Mouse (Mus musculus) embryonic facial prominence, embryonic 10.5 days (tissue): Measurements from ENCODE around the gene Fto. TPM values are rescaled to one million over a fixed set of nuclear protein-coding genes. Genes with fewer than 3 reads are reported as not detected.

Experiments used
- DNase-seq: peaks from one replicate; pipeline ENCODE4 v3.0.0-alpha.2; 2017; ENCODE audit warnings: low spot score
- H3K27ac ChIP-seq: fragments of 300-500 bp; sonication (generic); replicated peaks from 2 replicates; pipeline ENCODE4 v1.5.1; 2016; ENCODE audit warnings: mild to moderate bottlenecking
- H3K27me3 ChIP-seq: fragments of 300-500 bp; sonication (generic); replicated peaks from 2 replicates; pipeline ENCODE4 v1.6.1; 2016; ENCODE audit warnings: low read depth, mild to moderate bottlenecking; ENCODE audit not compliant: poor library complexity, severe bottlenecking
- H3K36me3 ChIP-seq: fragments of 300-500 bp; sonication (generic); replicated peaks from 2 replicates; pipeline ENCODE4 v1.6.1; 2016; ENCODE audit warnings: mild to moderate bottlenecking, moderate library complexity
- H3K4me1 ChIP-seq: fragments of 300-500 bp; sonication (generic); 2 replicates; pipeline ENCODE4 v1.6.1; 2016
- H3K4me3 ChIP-seq: fragments of 300-500 bp; sonication (generic); 2 replicates; pipeline ENCODE4 v1.5.1; 2016; ENCODE audit warnings: mild to moderate bottlenecking, moderate library complexity
- H3K9me3 ChIP-seq: fragments of 300-500 bp; sonication (generic); 2 replicates; pipeline ENCODE4 v1.6.1; 2016; ENCODE audit warnings: mild to moderate bottlenecking
- WGBS: fragments of 180-500 bp; shearing (Covaris S2); methylation state at CpG from one replicate; pipeline ENCODE4 v1.1.7; 2016; 5-methylcytosine and 5-hydroxymethylcytosine counted together
- polyA plus RNA-seq: library from polyadenylated mRNA; unstranded; fragments of >200 nt; fragmentation: Nextera tagmentation; extraction: Ambion mirVana; gene quantifications from 2 replicates; pipeline ENCODE4 v1.2.1, GENCODE M21; 2016

Gene Fto
- polyA plus RNA-seq, 1 experiment from 2014 or later = 98.3 TPM

DNA sequence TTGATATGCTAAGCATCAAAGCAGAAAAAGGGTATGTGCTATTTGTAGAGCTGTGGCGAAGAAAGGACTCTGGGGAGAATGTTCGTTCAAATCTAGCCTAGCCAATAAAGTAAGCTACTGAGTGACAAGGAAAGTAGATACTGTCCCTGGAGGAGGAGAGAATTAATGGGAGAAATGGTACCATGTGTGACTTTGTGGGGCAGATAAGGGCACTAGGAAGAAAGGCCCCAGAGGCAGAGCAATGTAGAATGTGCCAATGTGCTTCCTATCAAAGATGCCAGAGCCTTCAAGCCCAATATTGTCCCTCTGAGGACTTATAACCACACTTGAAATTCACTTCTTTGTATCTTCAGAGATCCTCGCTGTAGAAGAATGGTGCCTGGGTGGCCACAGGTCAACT, 227.9 kb downstream of the Fto start:
- Histone ChIP-seq H3K27me3 (peaks cover 10% of the 10 kb centered on the region), H3K27ac (no peak overlapping the region), H3K4me3 (no peak overlapping the region), H3K4me1 (peaks cover 50% of the 10 kb centered on the region), H3K9me3 (no peaks in the 10 kb centered on the region), H3K36me3 (0 out of 2 replicates have a peak, but pooled peaks cover 6% of the 10 kb centered on the region)
- no peak for DNase-seq
- WGBS = 79% methylated on average over 3 of the region's 3 CpGs

- peaks cover 36% of the 10 kb centered on the region for H3K4me1 ChIP-seq
- 0 out of 2 replicates have a peak, but pooled peaks cover 4% of the 10 kb centered on the region for H3K27me3 ChIP-seq
- H3K36me3 ChIP-seq = 0 out of 2 replicates have a peak, but pooled peaks cover 6% of the 10 kb centered on the region
- no peak overlapping the region for H3K4me3 ChIP-seq
- DNase-seq = no peak
- 80% methylated on average over 3 of the region's 3 CpGs for WGBS
- no peak overlapping the region; the same call in 1 of the 2 replicates for H3K27ac ChIP-seq
- no peaks in the 10 kb centered on the region for H3K9me3 ChIP-seq
These were observed 232.2 kb downstream of the Fto start for GRCm38 (mm10) chr8:91545561-91545960.

GRCm38 (mm10) chr8:91546599-91546998, 233.3 kb downstream of the Fto start:
- H3K27me3 ChIP-seq = 0 out of 2 replicates have a peak, but pooled peaks cover 4% of the 10 kb centered on the region

DNA sequence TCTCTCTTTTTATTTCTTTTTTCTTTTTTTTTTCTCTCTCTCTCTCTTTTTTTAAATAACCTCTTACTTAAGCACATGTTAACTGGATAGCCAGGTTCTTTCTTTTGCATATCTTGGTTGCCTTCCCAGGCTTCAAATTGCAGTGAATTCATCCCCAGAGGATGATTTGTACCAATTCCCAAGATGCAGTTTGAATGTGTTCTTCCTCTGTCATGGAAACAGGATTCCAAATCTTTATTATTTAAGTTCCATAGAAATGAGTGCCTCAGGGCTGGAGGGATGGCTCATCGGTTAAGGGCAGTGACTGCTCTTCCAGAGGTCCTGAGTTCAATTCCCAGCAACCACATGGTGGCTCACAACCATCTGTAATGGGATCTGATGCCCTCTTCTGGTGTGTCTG, 236.8 kb downstream of the Fto start:
- no peak overlapping the region for H3K4me3 ChIP-seq
- no peaks in the 10 kb centered on the region for H3K36me3 ChIP-seq
- DNase-seq = no peak

More at GRCm38 (mm10) chr8:91546599-91546998, 233.3 kb downstream of the Fto start:
- H3K27ac ChIP-seq = 0 out of 2 replicates have a peak overlapping the region, but pooled peaks have one; percentile 7
- H3K36me3 ChIP-seq = 0 out of 2 replicates have a peak, but pooled peaks cover 6% of the 10 kb centered on the region
- no peak overlapping the region for H3K4me3 ChIP-seq
- peaks cover 42% of the 10 kb centered on the region for H3K4me1 ChIP-seq
- no peaks in the 10 kb centered on the region for H3K9me3 ChIP-seq
- 38% methylated on average over 8 of the region's 8 CpGs for WGBS
- DNase-seq = no peak

GRCm38 (mm10) chr8:91551166-91551765, 237.9 kb downstream of the Fto start:
- H3K4me1 ChIP-seq = peaks cover 32% of the 10 kb centered on the region
- no peak overlapping the region; the same call in 1 of the 2 replicates for H3K27ac ChIP-seq
- no peak overlapping the region for H3K4me3 ChIP-seq
- WGBS = 85% methylated on average over 9 of the region's 9 CpGs
- no peak for DNase-seq
- H3K27me3 ChIP-seq = no peaks in the 10 kb centered on the region
- no peaks in the 10 kb centered on the region for H3K36me3 ChIP-seq
- no peaks in the 10 kb centered on the region for H3K9me3 ChIP-seq

More for the DNA sequence above, 236.8 kb downstream of the Fto start:
- Histone ChIP-seq H3K9me3 (no peaks in the 10 kb centered on the region), H3K4me1 (peaks cover 44% of the 10 kb centered on the region), H3K27me3 (0 out of 2 replicates have a peak, but pooled peaks cover 2% of the 10 kb centered on the region), H3K27ac (no peak overlapping the region)
- 90% methylated on average over 1 of the region's 1 CpGs for WGBS

DNA sequence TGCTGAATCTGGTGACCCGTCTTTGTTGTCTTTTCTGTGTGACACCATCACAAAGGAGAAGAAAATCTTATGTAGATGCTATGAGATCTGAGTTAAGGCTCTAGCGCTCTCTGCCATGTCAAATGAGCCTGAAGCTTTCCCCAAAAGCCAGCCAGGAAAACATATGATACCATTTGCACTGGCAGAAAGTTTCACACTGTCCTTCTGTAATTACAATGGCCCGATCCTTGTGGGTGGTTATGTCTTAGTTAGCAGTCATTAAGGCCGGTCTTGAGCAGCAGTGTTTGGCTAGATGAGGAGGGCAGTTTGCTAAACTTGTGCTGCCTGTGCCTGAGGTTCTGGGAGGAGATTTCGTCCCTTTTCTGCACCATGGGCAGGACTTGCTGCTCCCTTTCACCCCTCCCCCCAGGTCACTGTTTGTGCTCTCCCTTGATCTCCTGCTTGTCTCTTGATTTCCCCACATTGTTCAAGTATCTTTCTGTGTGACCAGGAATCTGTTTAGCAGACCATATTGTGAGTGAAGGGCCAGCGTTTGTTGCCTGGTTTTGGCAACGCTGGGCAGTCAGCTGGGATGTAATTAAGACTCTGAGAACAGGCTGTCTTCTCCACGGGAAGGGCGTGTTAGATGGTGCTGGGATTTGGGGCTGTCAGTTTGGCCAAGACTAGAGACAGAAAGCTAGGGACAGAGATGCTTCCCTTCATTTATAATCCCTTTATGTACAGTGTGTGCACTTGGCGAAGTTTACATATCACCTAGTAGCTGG, 238.6 kb downstream of the Fto start:
- no peak for DNase-seq
- H3K27me3 ChIP-seq = no peaks in the 10 kb centered on the region

GRCm38 (mm10) chr8:91552635-91553034, 239.3 kb downstream of the Fto start:
- H3K4me3 ChIP-seq = no peak overlapping the region
- H3K9me3 ChIP-seq = no peaks in the 10 kb centered on the region
- H3K4me1 ChIP-seq = peaks cover 20% of the 10 kb centered on the region
- WGBS = 89% methylated on average over 11 of the region's 11 CpGs
- no peaks in the 10 kb centered on the region for H3K36me3 ChIP-seq
- DNase-seq = no peak
- H3K27ac ChIP-seq = no peak overlapping the region
- H3K27me3 ChIP-seq = no peaks in the 10 kb centered on the region

More for the DNA sequence above, 238.6 kb downstream of the Fto start:
- no peak overlapping the region for H3K4me3 ChIP-seq
- no peaks in the 10 kb centered on the region for H3K9me3 ChIP-seq
- H3K27ac ChIP-seq = no peak overlapping the region; the same call in 1 of the 2 replicates
- peaks cover 25% of the 10 kb centered on the region for H3K4me1 ChIP-seq
- H3K36me3 ChIP-seq = no peaks in the 10 kb centered on the region
- 50% methylated on average over 10 of the region's 10 CpGs for WGBS

DNA sequence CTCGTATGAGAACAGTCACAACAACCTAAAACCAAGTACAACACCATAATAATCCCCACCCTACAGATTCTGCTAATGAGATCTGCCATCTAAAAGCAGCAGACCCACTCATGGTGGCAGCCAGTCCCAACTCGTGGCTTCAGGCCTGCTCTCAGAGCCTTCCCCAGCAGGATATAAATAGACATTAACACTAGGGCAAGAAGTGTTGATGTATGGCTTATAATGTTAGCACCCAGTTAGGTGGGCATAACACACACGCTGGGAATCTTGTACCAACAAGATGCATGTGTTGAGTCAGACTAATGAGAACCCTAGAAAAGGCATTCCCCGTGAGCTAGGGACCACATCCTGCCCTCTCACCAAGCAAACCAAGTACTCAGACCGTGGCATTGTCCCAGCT, 240.1 kb downstream of the Fto start:
- Histone ChIP-seq H3K9me3 (no peaks in the 10 kb centered on the region), H3K4me3 (no peak overlapping the region), H3K36me3 (no peaks in the 10 kb centered on the region), H3K27me3 (no peaks in the 10 kb centered on the region), H3K4me1 (peaks cover 20% of the 10 kb centered on the region), H3K27ac (no peak overlapping the region)
- no peak for DNase-seq
- WGBS = 78% methylated on average over 5 of the region's 5 CpGs

- Histone ChIP-seq H3K36me3 (no peaks in the 10 kb centered on the region), H3K4me1 (peaks cover 17% of the 10 kb centered on the region), H3K27me3 (no peaks in the 10 kb centered on the region), H3K27ac (no peak overlapping the region), H3K4me3 (no peak overlapping the region), H3K9me3 (no peaks in the 10 kb centered on the region)
- no peak for DNase-seq
- WGBS = 88% methylated on average over 5 of the region's 5 CpGs
These were observed 243.8 kb downstream of the Fto start for GRCm38 (mm10) chr8:91557041-91557587.

GRCm38 (mm10) chr8:91558408-91558807, 245.1 kb downstream of the Fto start:
- H3K27me3 ChIP-seq = no peaks in the 10 kb centered on the region
- H3K27ac ChIP-seq = no peak overlapping the region
- H3K36me3 ChIP-seq = no peaks in the 10 kb centered on the region
- WGBS = 74% methylated on average over 6 of the region's 6 CpGs
- peaks cover 20% of the 10 kb centered on the region for H3K4me1 ChIP-seq
- H3K9me3 ChIP-seq = no peaks in the 10 kb centered on the region
- no peak for DNase-seq
- H3K4me3 ChIP-seq = no peak overlapping the region

GRCm38 (mm10) chr8:91560017-91560591, 246.8 kb downstream of the Fto start:
- WGBS = 77% methylated on average over 6 of the region's 6 CpGs
- Histone ChIP-seq H3K27me3 (no peaks in the 10 kb centered on the region), H3K4me3 (no peak overlapping the region), H3K9me3 (no peaks in the 10 kb centered on the region), H3K36me3 (no peaks in the 10 kb centered on the region; the same call in 1 of the 2 replicates), H3K27ac (no peak overlapping the region), H3K4me1 (peaks cover 23% of the 10 kb centered on the region)
- no peak for DNase-seq

DNA sequence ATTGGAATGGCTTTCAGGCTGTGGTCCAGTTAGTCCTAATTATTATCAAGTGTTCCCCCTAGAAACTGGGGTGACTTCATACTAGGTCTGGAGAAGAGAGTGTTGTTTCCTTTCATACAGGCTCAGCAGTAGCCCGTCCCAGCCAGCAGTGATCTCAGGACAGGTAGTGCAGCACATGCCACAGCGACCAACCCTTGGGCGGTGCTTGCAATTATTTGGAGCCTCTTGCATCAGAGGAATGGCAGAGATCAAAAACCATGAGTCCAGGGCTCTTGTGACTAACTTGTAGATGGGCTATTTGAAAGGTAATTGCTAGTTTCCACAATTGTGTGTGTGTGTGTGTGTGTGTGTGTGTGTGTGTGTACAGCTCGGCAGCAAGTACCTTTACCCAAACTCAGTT, 247.9 kb downstream of the Fto start:
- H3K27me3 ChIP-seq = no peaks in the 10 kb centered on the region
- H3K9me3 ChIP-seq = no peaks in the 10 kb centered on the region
- no peak overlapping the region for H3K4me3 ChIP-seq
- no peak overlapping the region for H3K27ac ChIP-seq
- DNase-seq = no peak
- WGBS = 84% methylated on average over 4 of the region's 4 CpGs
- H3K4me1 ChIP-seq = peaks cover 34% of the 10 kb centered on the region
- no peaks in the 10 kb centered on the region; the same call in 1 of the 2 replicates for H3K36me3 ChIP-seq
